Mouse (Mus musculus) limb, embryonic 15.5 days (tissue): ENCODE results near the gene Ikbke. TPM values are rescaled to one million over a fixed set of nuclear protein-coding genes. Genes with fewer than 3 reads are reported as not detected.

Experiments used
- ATAC-seq: fragments of 200-750 bp; cut with Nextera tagmentation; 2 replicates; pipeline ENCODE4 v1.8.0; 2017; ENCODE audit warnings: low read depth, moderate TSS enrichment; ENCODE audit not compliant: insufficient number of reproducible peaks, low FRiP score, low TSS enrichment
- H3K27ac ChIP-seq: fragments of 300-500 bp; sonication (generic); 2 replicates; pipeline ENCODE4 v1.5.1; 2015; ENCODE audit warnings: moderate library complexity, mild to moderate bottlenecking, inconsistent platforms
- H3K27me3 ChIP-seq: fragments of 300-500 bp; sonication (generic); 2 replicates; pipeline ENCODE4 v1.6.1; 2015; ENCODE audit warnings: inconsistent platforms
- H3K36me3 ChIP-seq: fragments of 300-500 bp; sonication (generic); 2 replicates; pipeline ENCODE4 v1.6.1; 2015; ENCODE audit warnings: inconsistent platforms
- H3K4me1 ChIP-seq: fragments of 300-500 bp; sonication (generic); 2 replicates; pipeline ENCODE4 v1.6.1; 2015; ENCODE audit warnings: inconsistent platforms
- H3K4me2 ChIP-seq: fragments of 300-500 bp; sonication (generic); 2 replicates; pipeline ENCODE4 v1.6.1; 2015; ENCODE audit warnings: mild to moderate bottlenecking, inconsistent platforms
- H3K4me3 ChIP-seq: fragments of 300-500 bp; sonication (generic); 2 replicates; pipeline ENCODE4 v1.5.1; 2015; ENCODE audit warnings: mild to moderate bottlenecking, inconsistent platforms
- H3K9ac ChIP-seq: fragments of 300-500 bp; sonication (generic); 2 replicates; pipeline ENCODE4 v1.6.1; 2015; ENCODE audit warnings: inconsistent platforms
- H3K9me3 ChIP-seq: fragments of 300-500 bp; sonication (generic); 2 replicates; pipeline ENCODE4 v1.6.1; 2016; ENCODE audit warnings: inconsistent platforms
- WGBS: fragments of 180-500 bp; shearing (Covaris S2); methylation state at CpG from one replicate; pipeline ENCODE4 v1.1.7; 2015; 5-methylcytosine and 5-hydroxymethylcytosine counted together
- polyA plus RNA-seq: library from polyadenylated mRNA; unstranded; fragments of >200 nt; fragmentation: Nextera tagmentation; extraction: Ambion mirVana; gene quantifications from 2 replicates; pipeline ENCODE4 v1.2.1, GENCODE M21; 2015

The Ikbke gene
- polyA plus RNA-seq, 1 experiment from 2014 or later, result 7.3 TPM

GRCm38 (mm10) chr1:131207531-131207930 lies 71.9 kb downstream of the Ikbke start:
- no peaks in the 10 kb centered on the region for H3K36me3 ChIP-seq
- H3K27ac ChIP-seq, result no peak overlapping the region
- H3K4me2 ChIP-seq, result no peak overlapping the region
- H3K4me3 ChIP-seq, result no peak overlapping the region
- ATAC-seq, result no peak
- H3K4me1 ChIP-seq, result peaks cover 15% of the 10 kb centered on the region
- no peak overlapping the region for H3K9ac ChIP-seq
- no peaks in the 10 kb centered on the region for H3K9me3 ChIP-seq
- H3K27me3 ChIP-seq, result no peaks in the 10 kb centered on the region
- WGBS, result 4% methylated on average over 5 of the region's 5 CpGs

- ATAC-seq, result no peak
- Histone ChIP-seq H3K36me3 (no peaks in the 10 kb centered on the region), H3K4me2 (no peak overlapping the region), H3K27ac (no peak overlapping the region), H3K9ac (no peak overlapping the region), H3K4me1 (peaks cover 19% of the 10 kb centered on the region), H3K4me3 (no peak overlapping the region), H3K27me3 (no peaks in the 10 kb centered on the region), H3K9me3 (no peaks in the 10 kb centered on the region)
- 83% methylated on average over 5 of the region's 5 CpGs for WGBS
These were observed 73.1 kb downstream of the Ikbke start for GRCm38 (mm10) chr1:131206342-131206741.

GRCm38 (mm10) chr1:131204461-131204860 lies 74.9 kb downstream of the Ikbke start:
- no peak overlapping the region for H3K4me2 ChIP-seq
- no peaks in the 10 kb centered on the region for H3K9me3 ChIP-seq
- H3K4me3 ChIP-seq, result no peak overlapping the region
- H3K27ac ChIP-seq, result no peak overlapping the region
- no peak for ATAC-seq
- H3K36me3 ChIP-seq, result no peaks in the 10 kb centered on the region
- H3K4me1 ChIP-seq, result peaks cover 31% of the 10 kb centered on the region
- WGBS, result 67% methylated on average over 8 of the region's 8 CpGs
- H3K27me3 ChIP-seq, result no peaks in the 10 kb centered on the region
- no peak overlapping the region for H3K9ac ChIP-seq

Other genes with a start within 250 kb of the Ikbke start
- gene Mapkapk2, start 181.8 kb downstream of the Ikbke start, polyA plus RNA-seq, result 27.7 and 36.1 TPM in 2 replicates
- 2.2 and 3.1 TPM in 2 replicates for gene Dyrk3, start 141.3 kb downstream of the Ikbke start, polyA plus RNA-seq
- gene Eif2d, start 126.4 kb downstream of the Ikbke start, polyA plus RNA-seq, result 60.5 and 61.4 TPM in 2 replicates
- gene Rassf5, start 34.3 kb downstream of the Ikbke start, polyA plus RNA-seq, result 6.1 and 6.3 TPM in 2 replicates
- gene Srgap2, start 247.7 kb upstream of the Ikbke start, polyA plus RNA-seq, result 17.0 and 18.6 TPM in 2 replicates
- 2.4 TPM in 2 replicates for gene Fam72a, start 248.3 kb upstream of the Ikbke start, polyA plus RNA-seq